Mouse (Mus musculus): ENCODE measurements around the gene Oser1.

DNA sequence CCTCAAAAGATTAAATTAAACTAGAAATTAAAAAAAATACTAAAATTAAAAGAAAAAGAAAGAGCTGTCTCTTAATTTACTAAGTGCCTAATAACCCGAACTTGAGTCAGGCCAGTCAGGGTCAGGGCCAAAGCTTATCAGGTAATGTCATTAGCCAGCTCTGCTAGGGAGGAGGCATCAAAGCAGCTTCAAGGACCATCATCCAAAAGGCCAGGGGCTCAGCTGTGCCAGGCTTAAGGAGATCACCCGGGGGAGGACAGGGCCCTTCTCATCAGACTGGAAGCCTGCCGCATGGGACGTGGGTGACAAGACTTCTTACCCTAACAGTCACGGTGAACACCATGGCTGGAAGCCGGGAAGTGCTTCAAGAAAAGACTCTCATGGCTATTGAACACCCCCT is 43.1 kb upstream of the Oser1 start:
- TF ChIP-seq CTCF (IDR thresholded peaks at IDR 0.05; ENCODE audit: low read depth) (no peak), EP300 (optimal IDR thresholded peaks at IDR 0.05) (no peak)

Measured in stomach, postnatal 0 days (tissue).